Mouse (Mus musculus) cortical plate, adult 2 months (tissue): Measurements from ENCODE around the gene Chrna9.

Experiments used
- CTCF ChIP-seq: fragments of 200-500 bp; IDR thresholded peaks from 2 replicates; pipeline ENCODE4 v1.5.1; 2011; ENCODE audit warnings: mild to moderate bottlenecking, control low read depth, low read length; ENCODE audit not compliant: insufficient read depth; ENCODE audit errors: extremely low read depth
- POLR2A ChIP-seq: fragments of 200-500 bp; IDR thresholded peaks from 2 replicates; pipeline ENCODE4 v1.6.1; 2011; ENCODE audit warnings: mild to moderate bottlenecking, low read length, control low read depth; ENCODE audit not compliant: insufficient read depth; ENCODE audit errors: extremely low read depth

GRCm38 (mm10) chr5:66026796-66027195 lies 92.1 kb downstream of the Chrna9 start:
- no peak for TF ChIP-seq POLR2A
- TF ChIP-seq CTCF = no peak
